Mouse (Mus musculus) liver, postnatal 0 days (tissue): ENCODE measurements around the gene Pwwp2b. TPM values are rescaled to one million over a fixed set of nuclear protein-coding genes. Genes with fewer than 3 reads are reported as not detected.

Experiments used
- ATAC-seq: fragments of 200-750 bp; cut with Nextera tagmentation; 2 replicates; pipeline ENCODE4 v1.8.0; 2017; ENCODE audit warnings: mild to moderate bottlenecking, moderate library complexity
- DNase-seq: peaks from one replicate; pipeline ENCODE4 v3.0.0-alpha.2; 2016
- H3K27ac ChIP-seq: fragments of 300-500 bp; sonication (generic); 2 replicates; pipeline ENCODE4 v1.5.1; 2014; ENCODE audit warnings: antibody characterized with exemption, moderate library complexity, mild to moderate bottlenecking, low read depth
- H3K27me3 ChIP-seq: fragments of 300-500 bp; sonication (generic); 2 replicates; pipeline ENCODE4 v1.6.1; 2014; ENCODE audit warnings: low read length, control low read depth, mixed read lengths; ENCODE audit not compliant: insufficient read depth
- H3K36me3 ChIP-seq: fragments of 300-500 bp; sonication (generic); replicated peaks from 2 replicates; pipeline ENCODE4 v1.6.1; 2014; ENCODE audit warnings: mild to moderate bottlenecking, control low read depth, low read length, moderate library complexity, mixed read lengths; ENCODE audit not compliant: insufficient read depth
- H3K4me1 ChIP-seq: fragments of 300-500 bp; sonication (generic); 2 replicates; pipeline ENCODE4 v1.6.1; 2014; ENCODE audit warnings: antibody characterized with exemption, mild to moderate bottlenecking, control low read depth; ENCODE audit not compliant: insufficient read depth
- H3K4me2 ChIP-seq: fragments of 300-500 bp; sonication (generic); 2 replicates; pipeline ENCODE4 v1.6.1; 2014; ENCODE audit warnings: low read depth, mild to moderate bottlenecking, low read length, moderate library complexity, mixed read lengths
- H3K4me3 ChIP-seq: fragments of 300-500 bp; sonication (generic); 2 replicates; pipeline ENCODE4 v1.5.1; 2014; ENCODE audit warnings: low read depth, low read length
- H3K9ac ChIP-seq: fragments of 300-500 bp; sonication (generic); replicated peaks from 2 replicates; pipeline ENCODE4 v1.6.1; 2014; ENCODE audit warnings: mild to moderate bottlenecking, moderate library complexity
- H3K9me3 ChIP-seq: fragments of 300-500 bp; sonication (generic); 2 replicates; pipeline ENCODE4 v1.6.1; 2016; ENCODE audit warnings: mild to moderate bottlenecking, control low read depth, low read length, mixed read lengths
- CTCF ChIP-seq: sonication (generic); IDR thresholded peaks from 2 replicates; pipeline ENCODE4 v1.5.1; 2016; ENCODE audit warnings: antibody characterized with exemption, low read depth
- EP300 ChIP-seq: IDR thresholded peaks from 2 replicates; pipeline ENCODE4 v1.6.1; 2016; ENCODE audit warnings: antibody characterized with exemption, low read depth, mild to moderate bottlenecking
- WGBS: fragments of 180-500 bp; shearing (Covaris S2); extraction: QIAGEN DNeasy Blood & Tissue Kit; methylation state at CpG from one replicate; pipeline ENCODE4 v1.1.7; 2014; ENCODE audit not compliant: insufficient replicate concordance; 5-methylcytosine and 5-hydroxymethylcytosine counted together
- polyA plus RNA-seq: library from polyadenylated mRNA; unstranded; fragments of >200 nt; fragmentation: Nextera tagmentation; extraction: Ambion mirVana; gene quantifications from 2 replicates; pipeline ENCODE4 v1.2.1, GENCODE M21; 2015

Pwwp2b gene
- polyA plus RNA-seq, 1 experiment from 2014 or later, result 1.3 TPM

- no peak for ATAC-seq
- H3K4me3 ChIP-seq, result no peak overlapping the region
- no peak for DNase-seq
- no peak overlapping the region for H3K27ac ChIP-seq
- H3K27me3 ChIP-seq, result no peaks in the 10 kb centered on the region
- H3K4me2 ChIP-seq, result no peak overlapping the region
- H3K4me1 ChIP-seq, result peaks cover 19% of the 10 kb centered on the region
- TF ChIP-seq EP300 (no peak), CTCF (no peak)
- no peak overlapping the region for H3K9ac ChIP-seq
- H3K36me3 ChIP-seq, result no peaks in the 10 kb centered on the region
- H3K9me3 ChIP-seq, result no peaks in the 10 kb centered on the region
- 83% methylated on average over 2 of the region's 2 CpGs for WGBS
Observed at GRCm38 (mm10) chr7:139221856-139222255, 26.4 kb upstream of the Pwwp2b start.

- Histone ChIP-seq H3K4me2 (no peak overlapping the region), H3K4me3 (no peak overlapping the region), H3K27ac (no peak overlapping the region), H3K4me1 (peaks cover 19% of the 10 kb centered on the region), H3K9ac (no peak overlapping the region), H3K9me3 (no peaks in the 10 kb centered on the region), H3K27me3 (no peaks in the 10 kb centered on the region), H3K36me3 (no peaks in the 10 kb centered on the region)
- DNase-seq (no peak), ATAC-seq (no peak)
- TF ChIP-seq EP300, result no peak
- no peak for TF ChIP-seq CTCF
- WGBS, result 74% methylated on average over 4 of the region's 4 CpGs
Observed at GRCm38 (mm10) chr7:139222341-139222740, 25.9 kb upstream of the Pwwp2b start.

DNA sequence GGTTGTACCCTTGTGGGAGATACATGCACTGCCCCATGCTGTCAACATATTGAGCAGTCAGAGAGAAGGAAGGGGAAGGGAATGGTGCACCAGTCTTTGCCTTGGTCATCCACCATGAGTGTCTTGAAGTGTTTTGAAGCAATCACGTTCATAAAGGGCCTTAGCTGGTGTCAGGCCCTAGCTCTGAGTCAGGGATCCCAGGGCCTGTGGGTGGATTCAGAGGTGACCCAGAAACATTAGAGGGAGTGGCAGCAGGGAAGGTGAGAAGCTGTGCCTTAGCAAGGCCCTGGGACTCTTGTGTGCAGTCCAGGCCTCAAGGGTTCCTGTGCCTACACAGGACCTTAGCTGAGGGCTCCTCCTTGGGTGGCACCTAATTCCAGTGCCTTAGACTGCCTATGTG, 24.2 kb upstream of the Pwwp2b start:
- Histone ChIP-seq H3K9me3 (no peaks in the 10 kb centered on the region), H3K4me1 (peaks cover 25% of the 10 kb centered on the region), H3K36me3 (no peaks in the 10 kb centered on the region), H3K27ac (peak overlapping the region; percentile 82), H3K4me2 (no peak overlapping the region), H3K4me3 (no peak overlapping the region), H3K9ac (no peak overlapping the region), H3K27me3 (no peaks in the 10 kb centered on the region)
- no peak for DNase-seq
- WGBS, result 63% methylated on average over 1 of the region's 1 CpGs
- TF ChIP-seq EP300 (no peak), CTCF (no peak)
- 0 out of 2 replicates have a peak, but pooled peaks have one; percentile 3 for ATAC-seq

DNA sequence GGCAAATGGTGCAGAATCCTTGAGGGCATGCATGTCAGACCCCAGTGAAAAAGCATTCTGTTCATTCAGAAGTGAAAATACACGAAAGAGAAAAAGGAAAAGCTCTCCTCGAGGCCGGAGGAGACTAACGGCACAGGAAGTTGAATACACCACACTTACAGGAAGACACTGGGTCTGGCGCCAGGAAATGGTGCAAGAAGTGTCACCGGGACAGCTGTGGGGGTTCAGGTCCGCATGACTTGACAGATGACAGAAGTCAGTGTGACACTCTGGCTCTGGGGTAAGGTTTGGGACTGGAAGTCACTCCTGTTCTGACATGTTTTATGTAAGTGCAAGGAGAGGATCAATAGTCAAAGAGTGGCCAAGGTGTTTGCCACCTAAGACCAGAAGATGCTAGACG, 23.6 kb upstream of the Pwwp2b start:
- peaks cover 24% of the 10 kb centered on the region for H3K4me1 ChIP-seq
- no peak overlapping the region for H3K9ac ChIP-seq
- no peak overlapping the region for H3K4me3 ChIP-seq
- 0 out of 2 replicates have a peak, but pooled peaks have one; percentile 48 for TF ChIP-seq EP300
- TF ChIP-seq CTCF, result no peak
- H3K27me3 ChIP-seq, result no peaks in the 10 kb centered on the region
- WGBS, result 20% methylated on average over 8 of the region's 8 CpGs
- DNase-seq, result peak; percentile 70
- H3K36me3 ChIP-seq, result no peaks in the 10 kb centered on the region
- 0 out of 2 replicates have a peak overlapping the region, but pooled peaks have one; percentile 24 for H3K4me2 ChIP-seq
- H3K27ac ChIP-seq, result peak overlapping the region; percentile 82
- H3K9me3 ChIP-seq, result no peaks in the 10 kb centered on the region
- peak; percentile 74 for ATAC-seq

- H3K9ac ChIP-seq, result no peak overlapping the region
- ATAC-seq (no peak), DNase-seq (no peak)
- no peak overlapping the region for H3K27ac ChIP-seq
- H3K4me3 ChIP-seq, result no peak overlapping the region
- 75% methylated on average over 7 of the region's 7 CpGs for WGBS
- no peaks in the 10 kb centered on the region for H3K9me3 ChIP-seq
- TF ChIP-seq CTCF, result no peak
- TF ChIP-seq EP300, result no peak
- no peaks in the 10 kb centered on the region for H3K36me3 ChIP-seq
- no peak overlapping the region for H3K4me2 ChIP-seq
- no peaks in the 10 kb centered on the region for H3K27me3 ChIP-seq
- peaks cover 24% of the 10 kb centered on the region for H3K4me1 ChIP-seq
Observed at GRCm38 (mm10) chr7:139226416-139226815, 21.9 kb upstream of the Pwwp2b start.

DNA sequence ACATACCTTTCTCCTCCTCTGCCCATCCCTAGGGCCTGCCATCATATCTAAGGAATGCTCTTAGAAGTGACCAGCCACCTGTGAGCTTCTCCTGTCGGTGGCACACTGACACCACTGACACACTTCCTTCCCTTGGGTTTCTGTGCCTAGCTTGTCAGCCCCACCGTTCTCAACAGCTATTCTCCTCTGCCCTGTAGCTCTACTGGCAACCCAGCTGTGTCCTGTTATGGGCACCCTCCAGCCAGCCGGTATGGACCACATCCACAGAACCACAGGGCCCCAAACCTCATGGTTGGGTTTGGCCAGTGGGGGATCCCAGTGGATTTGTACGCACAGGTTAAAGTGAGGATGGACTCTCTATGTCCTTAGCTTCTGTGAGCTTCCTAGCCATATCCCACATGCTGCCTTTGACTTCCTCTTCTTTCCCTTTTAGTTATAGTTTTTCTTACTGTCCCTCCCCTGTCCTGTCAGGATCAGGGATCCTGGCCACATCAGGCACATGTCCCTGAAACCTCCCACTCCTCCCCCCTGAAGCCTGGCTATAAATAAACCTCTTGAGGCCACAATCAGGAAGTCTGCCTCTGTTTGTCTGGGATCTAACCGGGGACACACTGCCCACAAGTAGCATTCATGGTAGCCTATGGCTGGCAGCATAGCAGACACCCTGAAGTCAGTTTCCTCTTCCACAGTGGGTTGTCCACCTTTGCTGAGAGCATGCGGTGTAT, 19.7 kb upstream of the Pwwp2b start:
- H3K27me3 ChIP-seq, result no peaks in the 10 kb centered on the region
- 30% methylated on average over 6 of the region's 6 CpGs for WGBS
- no peaks in the 10 kb centered on the region for H3K36me3 ChIP-seq
- H3K4me1 ChIP-seq, result peaks cover 22% of the 10 kb centered on the region
- TF ChIP-seq EP300 (no peak), CTCF (no peak)
- peak overlapping the region; percentile 57; the same call in 1 of the 2 replicates for H3K27ac ChIP-seq
- no peak overlapping the region for H3K9ac ChIP-seq
- DNase-seq, result no peak
- no peak for ATAC-seq
- H3K4me2 ChIP-seq, result no peak overlapping the region
- no peak overlapping the region for H3K4me3 ChIP-seq
- no peaks in the 10 kb centered on the region for H3K9me3 ChIP-seq
